Mouse (Mus musculus) embryo, embryonic 11 days (tissue): Measurements from ENCODE around the gene Gm8127.
"Not testable (repeated sequence)": the region's sequence is repeated elsewhere in the genome, so short reads cannot be mapped to it uniquely, and the experiment has no call there.

Experiments used
- DNase-seq: peaks from one replicate; pipeline ENCODE4 v3.0.0-alpha.2; 2015

Gene Gm8127

DNA sequence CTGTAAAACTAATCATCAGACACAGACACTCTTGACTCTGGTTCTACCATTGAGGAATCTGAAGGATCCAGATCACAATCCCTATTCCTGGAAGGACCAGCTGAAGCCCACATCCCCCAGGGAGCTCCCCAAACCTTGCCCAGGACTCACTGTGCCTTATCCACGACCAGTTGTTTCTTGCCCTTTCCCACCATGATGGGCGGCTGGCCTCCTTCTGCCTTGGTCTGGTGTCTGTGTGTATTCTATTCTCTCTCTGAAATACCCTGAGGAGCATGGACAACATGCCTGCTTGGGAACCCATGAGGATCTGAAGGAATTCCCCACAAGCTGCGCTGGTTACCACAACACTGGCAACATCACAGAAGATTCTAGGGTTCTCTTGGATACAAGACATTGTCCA is at the start of gene Gm8127:
Gene Gm8127 (minus strand): TSS at position 330 of the 400 bp plus-strand sequence.
- DNase-seq: not testable (repeated sequence)

DNA sequence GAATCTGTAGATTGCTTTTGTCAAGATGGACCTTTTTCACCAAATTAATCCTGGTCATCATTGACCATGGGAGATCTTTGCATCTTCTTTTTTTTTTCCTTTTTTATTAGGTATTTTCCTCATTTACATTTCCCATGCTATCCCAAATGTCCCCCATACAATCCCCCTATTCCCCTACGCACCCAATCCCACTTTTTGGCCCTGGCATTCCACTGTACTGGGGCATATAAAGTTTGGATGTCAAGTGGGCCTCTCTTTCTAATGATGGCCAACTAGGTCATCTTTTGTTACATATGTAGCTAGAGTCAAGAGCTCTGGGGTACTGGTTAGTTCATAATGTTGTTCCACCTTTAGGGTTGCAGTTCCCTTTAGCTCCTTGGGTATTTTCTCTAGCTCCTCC is 44.0 kb upstream of the Gm8127 start:
- DNase-seq: not testable (repeated sequence)

DNA sequence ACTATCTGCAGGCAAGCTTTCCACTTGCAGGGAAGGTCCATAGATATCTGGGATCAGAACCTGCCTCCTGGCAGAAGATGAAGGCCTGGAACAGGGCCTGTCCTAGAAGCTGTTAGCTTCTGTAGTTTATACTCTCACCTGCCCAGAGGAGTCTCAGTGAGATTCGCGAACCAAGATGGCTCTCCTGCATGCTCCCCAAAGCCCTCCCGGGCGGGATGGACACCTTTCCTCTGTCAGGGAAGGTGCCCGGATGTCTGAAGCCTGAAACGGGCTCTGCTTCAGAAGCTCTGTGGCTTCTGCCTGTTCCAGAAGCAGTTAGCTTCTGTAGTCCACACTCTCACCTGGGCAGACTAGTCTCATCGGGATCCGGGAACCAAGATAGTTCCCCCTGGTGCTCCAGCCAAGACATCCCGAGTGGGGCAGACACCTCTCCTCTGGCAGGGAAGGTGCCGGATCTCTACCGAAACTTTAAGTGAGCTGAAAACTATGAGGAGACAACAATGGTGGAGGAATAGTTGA is 37.8 kb upstream of the Gm8127 start:
- not testable (repeated sequence) for DNase-seq

DNA sequence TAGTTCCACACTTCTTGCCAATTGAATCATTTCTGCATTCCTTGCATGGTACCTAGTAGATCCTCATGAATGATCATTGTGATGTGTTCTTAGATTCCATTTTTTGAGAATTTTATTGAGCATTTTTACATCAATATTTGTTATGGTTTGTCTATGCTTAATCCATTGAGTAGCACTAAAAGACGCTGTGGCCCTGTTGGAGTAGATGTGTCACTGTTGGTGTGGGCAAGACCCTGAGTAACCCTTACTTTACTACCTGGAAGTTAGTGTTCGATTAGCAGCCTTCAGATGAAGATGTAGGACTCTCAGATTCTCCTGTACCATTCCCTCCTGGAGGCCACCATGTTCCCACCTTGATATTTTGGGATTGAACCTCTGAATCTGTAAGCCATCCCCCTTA is 35.0 kb upstream of the Gm8127 start:
- not testable (repeated sequence) for DNase-seq

DNA sequence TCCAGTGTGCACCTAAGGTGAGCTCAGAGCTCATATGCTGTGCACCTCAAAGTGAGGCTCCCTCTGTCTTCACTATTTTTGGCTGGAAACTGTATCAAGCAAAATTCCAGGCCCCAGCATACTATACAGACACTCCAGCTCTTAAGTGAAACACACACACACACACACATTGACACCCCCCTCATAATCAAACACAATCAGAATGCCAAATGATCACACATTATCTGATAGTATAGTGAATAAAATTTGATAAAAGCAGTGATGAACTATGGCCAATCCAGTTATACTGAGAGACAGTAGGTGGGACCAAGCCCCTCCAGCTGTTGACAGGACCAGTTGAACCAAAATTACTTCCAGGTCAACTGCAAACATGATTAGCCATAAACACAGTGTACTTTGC is 25.9 kb upstream of the Gm8127 start:
- not testable (repeated sequence) for DNase-seq

GRCm38 (mm10) chr14:43278681-43279080 is 15.0 kb downstream of the Gm8127 start:
- not testable (repeated sequence) for DNase-seq

DNA sequence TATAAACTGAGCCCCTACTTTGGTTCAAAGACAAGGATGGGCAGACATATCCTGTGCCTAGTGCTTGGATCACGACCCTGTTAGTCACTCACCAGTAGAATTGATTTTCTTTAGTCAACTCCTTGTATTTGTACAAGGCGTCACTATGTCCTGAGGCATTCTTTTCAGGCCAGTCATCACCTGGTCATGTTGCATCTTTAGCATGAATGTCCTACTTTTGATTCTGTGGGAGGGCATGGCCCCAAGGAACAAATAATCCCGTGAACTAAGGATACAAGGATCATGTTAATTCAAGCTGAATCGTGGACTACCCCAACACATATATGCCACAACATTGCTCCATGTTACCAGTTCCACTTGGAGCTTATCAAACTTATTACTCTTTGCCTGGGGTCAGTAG is 15.5 kb downstream of the Gm8127 start:
- DNase-seq: not testable (repeated sequence)

DNA sequence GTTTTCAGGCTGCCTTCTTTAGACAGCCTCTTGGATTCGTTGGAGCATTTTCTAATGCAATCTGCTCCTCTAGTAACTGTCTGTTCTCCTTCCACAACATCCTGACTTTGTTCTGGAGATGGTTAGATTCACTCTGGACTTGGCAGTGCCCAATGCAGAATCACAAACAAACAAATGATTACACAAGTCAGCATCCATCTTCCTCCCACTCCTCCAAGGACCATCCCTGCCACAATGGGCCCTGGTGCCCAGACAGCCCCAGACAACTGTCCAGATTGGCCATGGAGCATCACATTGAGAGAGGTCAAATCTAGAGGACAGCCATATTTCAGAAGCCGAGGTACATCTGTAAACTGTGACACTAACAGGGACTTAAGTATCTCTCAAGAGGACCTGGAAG is 16.2 kb downstream of the Gm8127 start:
- DNase-seq: not testable (repeated sequence)

DNA sequence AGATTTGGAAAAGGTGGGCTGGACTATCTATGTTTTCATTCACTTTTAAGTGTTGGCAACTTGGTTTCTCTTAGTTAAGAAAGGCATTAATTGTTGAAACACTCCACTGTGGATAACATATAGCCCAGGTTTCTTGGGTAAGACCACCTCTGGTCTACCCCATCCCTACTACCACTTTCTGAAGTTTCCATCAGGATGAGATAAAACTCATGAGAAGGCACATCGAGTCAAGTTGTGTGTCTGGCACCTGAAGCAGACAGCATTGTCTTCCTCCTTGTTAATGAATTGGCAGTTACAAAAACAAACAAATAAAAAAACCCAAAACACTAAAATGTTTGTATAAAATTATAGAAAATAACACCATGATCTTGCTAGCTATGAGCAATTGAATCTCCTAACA is 17.9 kb downstream of the Gm8127 start:
- not testable (repeated sequence) for DNase-seq

GRCm38 (mm10) chr14:43274986-43275511 is 18.6 kb downstream of the Gm8127 start, which contains the start of gene Gm9732:
Gm9732 (plus strand) TSS chr14:43275036.
- not testable (repeated sequence) for DNase-seq

DNA sequence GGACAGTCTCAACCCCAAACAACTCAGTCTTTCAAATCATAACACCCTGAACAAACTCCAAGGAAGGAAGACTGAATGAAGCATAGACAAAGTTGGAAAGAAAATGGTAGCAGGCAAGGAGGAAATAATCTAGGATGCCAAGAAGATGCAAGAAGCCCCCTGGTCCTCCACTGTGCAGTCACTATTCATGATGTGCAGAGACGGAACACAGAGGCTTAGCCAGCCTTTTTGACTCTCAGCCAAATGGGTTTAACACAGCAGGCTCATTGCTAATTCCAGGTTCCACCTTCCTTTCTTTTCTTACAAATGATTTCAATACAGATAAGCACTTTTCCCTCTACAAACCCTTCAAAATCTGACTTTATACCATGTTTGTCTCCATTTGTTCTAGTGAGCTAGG is 20.5 kb downstream of the Gm8127 start:
- not testable (repeated sequence) for DNase-seq

DNA sequence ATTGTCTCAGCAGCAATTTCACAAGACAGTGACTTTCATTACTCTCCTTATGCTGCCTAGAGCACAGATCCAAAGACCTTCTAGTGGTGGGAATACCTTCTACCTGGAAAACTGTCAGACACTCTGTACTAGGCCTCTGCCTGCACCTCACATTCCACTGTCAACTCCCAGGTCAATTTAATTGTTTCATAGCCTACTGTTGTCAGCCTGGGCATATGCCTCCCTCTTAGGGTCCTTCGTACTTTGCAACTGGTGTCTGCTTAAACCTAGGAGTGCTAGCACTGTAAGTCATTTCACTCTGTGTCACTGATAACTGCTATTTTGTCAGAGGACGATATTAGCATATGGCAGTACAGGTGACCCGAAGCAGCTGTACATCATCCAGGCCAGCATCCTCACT is 24.4 kb downstream of the Gm8127 start:
- not testable (repeated sequence) for DNase-seq

GRCm38 (mm10) chr14:43268521-43269084 is 25.0 kb downstream of the Gm8127 start:
- DNase-seq: not testable (repeated sequence)

DNA sequence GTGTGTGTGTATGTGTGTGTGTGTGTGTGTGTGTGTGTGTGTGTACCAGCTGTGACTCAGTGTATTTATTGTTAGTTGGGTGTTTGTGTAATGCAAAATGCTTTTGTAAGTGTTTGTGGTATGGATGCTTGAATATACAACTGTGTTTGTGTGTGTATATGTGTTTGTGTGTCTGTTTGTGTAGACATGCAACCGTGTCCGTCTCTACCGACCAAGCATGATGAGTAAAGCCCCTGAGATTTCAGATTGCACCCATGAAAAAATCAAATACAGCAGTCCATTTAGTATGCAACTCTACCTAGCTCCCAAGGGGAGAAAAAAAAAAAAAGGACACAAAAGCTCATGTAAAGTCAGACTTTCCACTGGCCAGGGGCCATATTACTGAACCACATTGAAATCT is 30.2 kb downstream of the Gm8127 start:
- not testable (repeated sequence) for DNase-seq

DNA sequence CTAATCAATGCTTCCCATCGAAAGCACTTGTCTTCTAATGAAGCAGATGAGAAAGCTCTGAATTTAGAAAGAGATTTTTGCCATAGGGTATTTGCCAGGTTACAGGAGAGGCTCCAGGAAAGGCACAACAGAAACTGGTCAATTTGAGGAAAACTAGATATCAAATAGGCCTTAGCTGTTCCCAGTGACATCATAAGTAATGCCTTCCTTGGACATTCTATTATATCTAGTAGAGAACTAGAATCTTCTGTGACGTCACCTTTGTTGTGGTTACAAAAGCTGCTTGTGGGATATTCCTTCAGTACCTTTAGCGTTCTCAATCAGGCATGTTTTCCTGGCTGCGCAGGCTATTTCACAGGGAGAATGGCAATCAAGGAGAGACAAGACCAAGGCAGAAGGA is 35.3 kb downstream of the Gm8127 start, which contains the start of gene Gm8126:
Gene Gm8126 (plus strand): TSS at position 301 of the 400 bp plus-strand sequence.
- not testable (repeated sequence) for DNase-seq

GRCm38 (mm10) chr14:43256511-43256910 is 37.1 kb downstream of the Gm8127 start:
- DNase-seq: not testable (repeated sequence)

GRCm38 (mm10) chr14:43250549-43251253 is 42.9 kb downstream of the Gm8127 start:
- DNase-seq: not testable (repeated sequence)

- DNase-seq: not testable (repeated sequence)
These were observed 43.9 kb downstream of the Gm8127 start for GRCm38 (mm10) chr14:43249611-43250170.
